Mouse (Mus musculus) c-Kit-positive CD71-positive TER-119-negative erythroid progenitor cells, embryonic 14.5 days (primary cell): Measurements from ENCODE around the gene Creb5.
"Not testable (repeated sequence)": the region's sequence is repeated elsewhere in the genome, so short reads cannot be mapped to it uniquely, and the experiment has no call there.

Experiments
- DNase-seq: peaks from one replicate; pipeline ENCODE4 v3.0.0-alpha.2; 2013; ENCODE audit warnings: low read depth

Gene Creb5

DNA sequence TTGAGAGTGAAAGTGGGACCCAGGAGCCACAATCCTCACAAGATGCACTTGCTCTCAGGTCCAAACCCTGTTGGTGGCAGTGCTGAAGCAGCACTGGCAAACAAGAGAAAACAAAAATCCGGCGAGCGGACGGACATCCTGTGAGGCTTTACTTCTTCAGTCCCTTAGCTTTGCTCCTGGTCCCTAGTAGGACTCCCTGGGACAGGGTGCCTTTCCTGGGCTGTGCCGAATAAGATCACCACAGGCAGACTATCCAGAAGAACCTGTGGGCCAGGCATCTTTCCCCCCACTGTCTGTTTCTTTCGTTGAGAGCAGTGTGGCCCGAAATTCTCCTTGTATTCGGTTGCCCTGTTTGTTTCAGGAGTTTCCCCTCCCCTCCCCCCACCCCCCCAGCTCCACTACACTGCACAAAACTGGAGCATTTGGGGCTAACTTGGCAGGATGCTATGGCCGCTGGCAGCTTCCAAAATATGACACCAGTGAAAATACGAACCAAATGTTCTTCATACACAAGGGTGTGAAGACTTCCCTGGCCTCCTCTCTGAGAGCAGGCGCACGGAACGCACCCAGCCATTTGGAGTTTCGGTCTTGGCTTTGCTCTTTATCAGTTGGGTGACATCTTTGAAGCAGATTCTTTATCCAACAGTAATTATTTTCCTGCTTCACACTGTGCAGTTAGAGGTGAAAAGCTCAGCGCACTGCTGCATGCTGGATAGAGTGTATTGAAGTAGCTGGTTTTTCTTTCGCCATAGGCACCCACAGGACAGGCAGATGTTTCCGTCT lies 32.7 kb downstream of the Creb5 start:
- no peak for DNase-seq

DNA sequence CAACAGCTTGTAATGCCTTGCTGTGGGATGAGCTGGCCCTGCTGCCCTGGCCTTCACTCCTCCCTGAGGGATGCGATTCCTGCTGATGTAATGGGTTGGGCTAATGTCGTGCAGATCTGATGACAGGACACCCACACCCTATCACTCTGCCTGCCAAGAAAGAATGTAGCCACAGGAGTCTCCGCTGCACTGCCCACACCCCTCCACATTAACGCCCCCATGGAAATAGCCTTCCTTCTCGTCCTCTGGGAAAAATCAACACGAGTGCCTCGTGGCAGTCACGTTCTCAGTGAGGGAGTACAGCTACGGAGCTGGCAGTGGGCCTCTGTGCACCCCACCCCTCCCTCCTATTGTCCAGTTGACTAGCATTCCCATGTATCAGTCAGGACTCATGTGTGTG lies 50.3 kb downstream of the Creb5 start:
- DNase-seq: no peak

DNA sequence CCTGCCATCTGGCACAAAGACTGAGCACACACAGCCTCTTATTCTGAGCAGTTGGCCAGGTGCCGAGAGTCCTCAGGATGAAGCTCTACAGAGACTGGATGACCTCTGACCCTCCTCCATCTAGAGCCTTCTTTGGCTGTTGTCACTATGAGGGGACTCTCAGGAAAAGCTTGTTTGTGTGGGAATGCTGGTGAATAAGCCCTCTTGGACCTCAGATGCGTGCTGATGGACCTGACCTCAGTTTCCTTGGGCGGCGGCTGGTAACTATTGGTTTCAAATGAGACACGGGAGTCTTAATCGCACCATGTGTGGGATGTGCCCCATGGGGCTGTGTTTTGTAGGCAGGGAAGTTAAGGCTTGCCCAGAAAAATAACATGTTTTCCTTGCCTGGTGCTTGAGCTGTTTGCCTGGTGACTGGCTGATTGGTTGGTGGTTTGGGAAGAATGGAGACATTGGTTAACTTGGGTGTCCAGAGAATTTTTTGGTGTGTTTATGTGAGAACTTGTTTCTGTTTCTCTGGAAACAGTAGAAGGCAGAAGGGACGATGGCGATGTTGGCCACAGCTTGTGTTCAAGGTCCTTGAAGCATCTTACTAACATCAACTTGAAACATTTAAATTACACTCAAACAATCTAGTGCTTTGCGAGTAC lies 65.4 kb downstream of the Creb5 start:
- no peak for DNase-seq

DNA sequence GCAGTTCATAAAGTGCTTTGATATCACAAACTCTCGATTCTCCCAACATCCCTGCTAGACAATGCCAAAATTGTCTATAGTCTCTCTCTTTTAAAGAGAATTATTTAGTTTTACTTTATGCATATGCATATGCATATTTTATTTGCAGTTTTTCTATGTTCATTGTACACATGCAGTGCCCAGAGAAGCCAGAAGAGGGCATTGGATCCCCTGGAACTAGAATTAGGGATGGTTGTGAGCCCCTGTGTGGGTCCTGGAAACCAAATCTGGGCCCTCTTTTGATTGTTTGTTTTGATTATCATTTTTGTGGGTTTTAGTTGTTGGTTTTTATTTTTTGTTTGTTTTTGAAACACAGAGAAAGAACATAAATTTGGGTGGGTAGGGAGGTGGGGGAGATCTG lies 69.3 kb downstream of the Creb5 start:
- DNase-seq: no peak

DNA sequence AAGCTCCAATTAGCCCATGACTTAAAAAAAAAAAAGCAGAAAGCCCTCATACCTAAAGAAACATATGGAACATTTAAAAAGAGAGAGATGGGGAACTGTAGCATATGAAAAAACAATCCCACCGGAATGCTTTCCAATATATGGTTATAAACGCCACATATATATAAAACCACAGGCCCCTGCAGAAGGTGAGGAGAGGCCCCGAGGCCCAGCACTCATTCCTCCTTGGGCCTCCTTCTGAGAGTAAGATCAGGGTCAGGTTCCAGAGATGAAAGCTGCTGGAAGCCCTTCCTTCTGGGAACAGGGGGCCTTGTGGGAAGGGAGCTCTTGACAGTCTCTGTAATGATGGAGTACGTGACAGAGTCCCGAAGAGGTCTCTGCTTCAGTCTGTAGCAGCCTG lies 76.5 kb downstream of the Creb5 start:
- DNase-seq: no peak

DNA sequence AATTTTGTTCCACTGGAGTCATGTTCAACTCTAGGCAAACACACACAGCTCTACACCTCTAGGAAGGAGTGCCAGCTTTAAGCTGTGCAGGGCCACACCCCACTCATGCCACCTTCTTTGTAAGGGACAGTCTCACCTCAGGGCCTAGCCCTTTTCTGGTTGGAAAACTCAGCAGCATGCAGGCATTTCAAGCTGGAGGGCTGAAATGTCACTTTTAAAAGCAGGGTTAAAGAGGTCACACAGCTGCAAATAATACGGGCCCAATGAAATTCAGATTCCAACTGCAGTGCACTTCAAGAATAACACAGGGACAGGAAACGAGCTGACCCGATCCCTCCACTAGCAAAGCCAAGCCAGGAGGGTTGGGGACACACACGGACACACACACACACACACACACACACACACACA lies 76.9 kb downstream of the Creb5 start:
- DNase-seq: no peak

DNA sequence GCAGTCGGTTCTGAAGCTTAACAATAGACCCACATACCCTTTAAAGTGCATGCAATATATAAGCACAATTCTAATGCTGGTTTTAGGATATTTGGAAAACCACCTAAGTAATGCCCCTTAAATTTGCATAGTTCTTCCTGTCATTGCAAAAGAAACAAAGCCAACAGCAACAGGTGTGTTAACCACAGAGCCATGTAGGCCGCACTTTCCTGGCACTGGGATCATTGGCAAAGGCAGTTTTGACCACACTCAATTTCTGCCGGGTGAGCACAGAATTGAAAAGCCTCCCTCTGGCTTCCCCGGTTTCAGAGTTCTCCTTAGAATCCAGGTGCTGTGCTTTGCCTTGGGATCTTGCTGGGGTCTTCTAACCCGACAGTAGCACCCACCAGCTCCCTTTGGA lies 82.1 kb downstream of the Creb5 start:
- DNase-seq: no peak

DNA sequence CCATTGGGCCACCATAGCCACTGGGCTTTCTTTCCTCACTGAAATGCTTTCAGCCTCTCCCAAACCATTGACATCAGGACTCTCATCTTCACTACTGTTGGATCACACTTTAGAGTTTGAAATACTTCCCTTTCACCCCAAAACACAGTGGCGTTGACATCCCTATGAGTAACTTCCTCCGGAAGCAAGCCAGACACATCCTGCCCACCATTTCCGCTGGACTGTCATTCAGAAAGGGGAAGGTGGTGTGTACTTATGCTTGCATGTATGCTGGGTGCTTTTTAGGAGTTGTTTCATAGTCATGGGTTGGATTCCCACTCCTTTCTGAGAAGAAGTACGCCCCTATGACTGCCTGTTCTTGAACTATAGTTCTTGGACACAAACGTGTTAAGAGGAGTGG lies 82.9 kb downstream of the Creb5 start:
- no peak for DNase-seq

DNA sequence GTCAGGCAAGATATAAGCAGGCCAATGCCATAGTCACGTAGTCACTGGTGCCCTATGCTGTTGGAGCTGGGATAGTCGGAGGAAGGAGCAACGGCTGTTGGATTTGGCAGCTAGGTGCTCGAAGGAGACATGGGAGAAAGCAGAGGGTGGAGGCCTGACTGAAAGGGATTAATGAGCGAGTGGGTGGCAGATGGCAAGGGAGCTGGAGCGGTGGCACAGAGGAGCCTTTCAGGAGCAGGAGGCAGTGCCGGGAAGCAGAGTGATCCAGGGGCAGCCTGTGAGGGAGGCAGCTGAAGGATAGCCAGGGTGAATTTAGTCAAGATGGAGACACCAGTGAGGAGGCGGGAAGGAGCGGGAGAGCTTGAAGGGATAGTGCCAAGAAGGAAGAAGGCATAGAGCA lies 84.9 kb downstream of the Creb5 start:
- DNase-seq: no peak

DNA sequence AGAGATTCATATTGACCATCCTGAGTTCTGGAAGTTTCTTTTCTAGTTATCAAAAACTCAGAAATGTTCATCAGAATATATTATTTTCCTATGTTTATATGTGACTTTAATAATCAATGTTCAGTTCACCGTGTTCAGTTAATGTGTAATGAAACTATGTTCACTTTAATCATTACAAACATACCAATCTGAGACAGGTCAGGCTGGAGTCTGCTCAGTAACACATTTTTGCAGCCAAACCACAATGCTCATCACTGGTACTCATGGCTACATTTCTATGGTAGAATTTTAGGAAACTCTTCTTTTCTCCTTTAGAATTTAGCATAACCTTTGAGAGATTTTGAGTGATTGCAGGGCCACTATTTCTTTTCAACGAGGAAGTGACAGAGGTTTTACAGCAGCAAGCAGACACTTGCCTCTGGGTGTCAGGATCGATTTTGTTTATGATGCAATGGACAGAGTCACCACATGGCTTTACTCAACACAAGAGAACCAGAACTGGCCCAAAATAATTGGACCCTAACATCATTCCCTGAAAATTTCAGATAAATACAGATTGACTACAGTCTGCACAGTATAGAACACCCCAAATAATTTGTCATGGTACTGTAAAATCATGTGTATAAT lies 87.4 kb downstream of the Creb5 start:
- no peak for DNase-seq

DNA sequence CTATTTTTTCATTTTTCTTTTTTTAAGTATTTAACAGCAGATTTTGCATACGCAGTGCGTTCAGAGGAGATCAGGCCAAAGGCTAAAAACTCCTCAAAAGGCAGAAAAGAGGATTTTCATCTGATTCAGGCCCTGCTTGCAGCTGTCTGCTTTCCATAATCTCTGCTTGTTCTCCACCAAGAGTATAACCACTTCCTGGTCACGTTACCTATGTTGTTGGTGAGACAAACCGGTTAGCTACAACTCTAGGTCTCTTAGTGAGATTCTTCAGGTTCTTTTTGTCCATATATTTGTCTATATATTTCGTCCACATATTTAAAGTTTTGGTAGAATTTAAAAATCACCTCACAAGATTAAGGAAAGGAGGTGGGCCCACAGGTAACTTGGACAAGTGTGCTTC lies 102.2 kb downstream of the Creb5 start:
- no peak for DNase-seq

DNA sequence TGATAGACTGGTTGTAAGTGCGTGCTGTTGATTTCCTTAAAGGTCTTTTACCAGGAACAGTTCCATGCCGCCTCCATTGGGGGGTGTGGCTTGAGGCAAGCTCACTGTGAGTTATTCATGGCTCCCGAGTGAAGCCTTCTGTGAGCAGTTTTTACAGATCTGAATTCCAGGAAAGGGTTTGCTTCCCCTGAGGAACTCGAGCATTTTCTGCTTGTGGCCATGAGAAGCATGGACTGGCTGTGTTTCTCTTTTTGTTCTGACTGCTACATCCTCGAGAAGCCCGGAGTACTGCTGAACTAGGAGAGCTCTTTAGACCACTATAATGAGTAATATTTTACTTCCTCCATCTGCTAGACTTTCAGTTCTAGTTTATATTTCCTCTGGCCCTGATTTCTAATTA lies 103.3 kb downstream of the Creb5 start:
- no peak for DNase-seq

DNA sequence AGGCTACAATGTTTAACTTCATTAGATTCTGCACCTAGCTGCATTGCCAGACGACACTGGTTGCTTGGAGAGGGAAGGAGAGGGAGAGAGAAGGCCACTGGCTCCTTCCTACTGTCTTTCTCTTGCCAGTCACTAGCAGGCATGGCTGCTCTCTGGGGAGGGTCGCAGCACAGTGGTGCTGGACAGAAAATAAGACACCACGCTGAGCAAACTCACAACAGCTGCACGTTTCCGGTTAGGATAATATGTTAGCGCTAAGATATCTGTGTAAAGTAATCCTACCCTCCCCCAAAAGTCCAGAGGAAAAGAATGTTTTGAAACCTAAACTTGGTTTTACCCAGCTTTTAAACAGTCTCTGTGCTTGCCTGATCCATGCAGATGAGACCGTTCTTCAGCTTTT lies 107.0 kb downstream of the Creb5 start:
- DNase-seq: no peak

DNA sequence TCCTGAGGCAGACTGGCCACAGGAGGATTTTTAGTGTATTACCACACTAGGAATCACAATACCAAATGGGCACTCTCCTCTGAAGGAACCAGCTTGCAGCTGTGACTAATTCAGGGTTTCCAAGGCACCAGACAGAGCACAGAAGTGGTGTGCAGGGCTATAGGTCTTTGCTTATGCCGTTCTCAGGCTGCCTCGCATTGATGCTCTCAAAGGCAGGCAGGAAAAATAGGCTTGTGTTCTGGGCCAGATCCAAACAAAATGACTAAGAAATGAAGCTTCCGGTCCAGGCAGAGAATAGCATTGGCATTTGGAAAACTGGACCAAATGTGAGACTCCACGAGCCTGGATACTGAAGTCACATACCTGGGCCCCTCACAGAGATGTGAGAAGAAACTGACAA lies 108.1 kb downstream of the Creb5 start:
- no peak for DNase-seq

DNA sequence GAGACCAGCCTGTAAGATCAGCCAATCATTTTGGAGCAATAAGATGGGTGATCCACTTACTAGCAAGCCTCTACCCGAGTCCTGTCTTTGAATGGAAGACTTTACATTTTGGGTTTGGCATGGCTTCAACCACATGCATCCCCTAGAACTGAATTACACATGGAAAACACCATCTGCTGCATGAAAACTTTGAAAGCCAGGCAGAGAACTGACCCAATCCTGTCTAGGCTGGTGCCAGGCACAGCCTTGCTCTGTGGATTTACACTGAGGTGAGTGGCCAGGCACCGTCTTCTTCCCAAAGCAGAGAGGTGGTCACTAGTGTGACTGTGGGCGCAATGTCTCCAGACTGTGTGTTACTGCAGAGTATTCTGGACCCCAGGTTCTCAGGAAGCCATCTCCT lies 109.4 kb downstream of the Creb5 start:
- no peak for DNase-seq

DNA sequence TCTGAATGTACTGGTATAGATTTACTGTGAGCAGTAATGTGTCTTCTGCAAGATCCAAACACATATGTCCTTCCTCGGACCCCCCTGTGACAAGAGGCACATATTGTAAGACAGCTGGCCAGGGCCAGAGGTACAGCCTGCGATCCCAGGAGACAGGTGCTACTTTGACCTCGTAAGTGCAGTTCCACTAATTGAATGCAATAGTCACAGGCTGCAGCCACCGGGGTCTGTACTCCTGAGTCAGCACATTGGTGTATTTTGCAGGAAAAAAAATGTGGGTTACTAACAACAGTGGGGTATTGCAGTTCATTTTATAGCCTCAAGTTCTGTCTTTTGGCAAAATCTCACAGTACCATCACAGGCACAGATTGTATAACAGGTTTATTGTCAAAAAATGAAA lies 110.7 kb downstream of the Creb5 start:
- no peak for DNase-seq

DNA sequence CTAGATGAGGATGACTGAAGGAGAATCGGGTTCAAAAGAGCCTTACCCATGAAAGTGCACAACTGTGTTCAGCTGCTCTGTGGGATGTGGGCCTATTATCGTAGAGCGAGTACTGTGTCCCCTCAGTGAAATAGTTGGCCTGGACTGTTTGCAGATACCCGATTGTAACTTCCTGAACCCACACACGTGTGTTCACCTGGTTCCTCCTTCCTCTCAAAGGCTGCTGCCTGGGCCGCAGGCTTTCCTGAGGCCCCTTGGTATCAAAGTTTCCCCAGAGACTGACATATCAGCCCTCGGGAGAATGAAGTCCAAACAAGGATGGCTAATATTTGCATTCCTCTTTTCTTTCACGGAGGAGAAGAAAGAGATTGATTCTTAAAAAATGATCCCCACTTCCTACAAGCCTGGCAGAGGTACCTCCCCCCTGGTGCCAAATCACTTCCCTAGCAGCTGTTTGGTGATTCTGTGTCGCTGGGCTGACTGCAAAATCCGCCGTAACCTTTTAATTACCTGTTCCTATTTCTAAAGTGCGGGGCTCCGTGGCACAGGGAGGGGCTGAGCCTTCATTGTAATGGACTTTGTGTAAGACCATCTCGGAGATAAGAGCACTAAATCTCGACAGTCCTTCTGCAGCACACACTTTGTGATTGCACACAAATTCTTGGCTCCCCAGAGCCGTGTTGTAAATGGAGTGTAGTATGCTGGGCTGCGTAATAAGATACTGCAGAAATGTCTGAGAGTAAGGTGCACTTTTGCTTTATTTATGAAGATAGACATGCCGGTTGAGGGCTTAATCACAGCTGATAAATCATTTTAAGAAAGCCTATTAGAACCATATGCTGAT lies 111.4 kb downstream of the Creb5 start:
- DNase-seq: no peak

DNA sequence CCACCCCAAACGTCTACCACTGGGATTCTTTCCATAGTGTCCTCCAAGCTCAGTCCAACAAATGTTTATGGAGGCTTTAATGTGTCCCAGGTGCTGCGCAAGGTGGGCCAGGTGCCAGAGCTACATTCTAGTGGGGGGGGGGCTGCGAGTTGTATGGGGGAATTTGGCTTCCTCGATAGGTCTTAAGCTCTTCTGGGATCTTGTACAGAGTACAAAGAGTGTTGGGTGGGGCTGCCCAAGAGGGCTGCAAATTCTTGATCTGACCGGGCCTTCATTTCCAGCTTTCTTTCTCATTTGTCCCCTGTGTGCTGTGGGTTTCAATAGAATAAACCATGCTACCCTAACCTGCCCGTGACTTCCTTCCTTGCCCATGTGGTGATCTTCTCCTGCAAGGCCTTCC lies 114.3 kb downstream of the Creb5 start:
- no peak for DNase-seq

DNA sequence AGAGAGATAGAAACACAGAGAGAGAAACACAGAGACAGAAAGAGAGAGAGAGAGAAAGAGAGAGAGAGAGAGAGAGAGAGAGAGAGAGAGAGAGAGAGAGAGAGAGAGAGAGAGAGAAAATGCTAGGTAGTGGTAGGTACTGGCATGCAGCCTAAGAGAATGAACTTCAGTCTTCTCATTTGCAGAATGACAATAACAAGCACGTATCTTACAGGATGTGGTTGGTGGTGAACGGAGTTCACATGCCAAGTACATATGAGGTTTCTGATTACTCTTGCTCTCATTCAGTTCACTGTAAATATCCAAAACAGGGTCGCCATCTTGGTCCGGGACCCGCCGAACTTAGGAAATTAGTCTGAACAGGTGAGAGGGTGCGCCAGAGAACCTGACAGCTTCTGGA lies 115.5 kb downstream of the Creb5 start:
- not testable (repeated sequence) for DNase-seq

DNA sequence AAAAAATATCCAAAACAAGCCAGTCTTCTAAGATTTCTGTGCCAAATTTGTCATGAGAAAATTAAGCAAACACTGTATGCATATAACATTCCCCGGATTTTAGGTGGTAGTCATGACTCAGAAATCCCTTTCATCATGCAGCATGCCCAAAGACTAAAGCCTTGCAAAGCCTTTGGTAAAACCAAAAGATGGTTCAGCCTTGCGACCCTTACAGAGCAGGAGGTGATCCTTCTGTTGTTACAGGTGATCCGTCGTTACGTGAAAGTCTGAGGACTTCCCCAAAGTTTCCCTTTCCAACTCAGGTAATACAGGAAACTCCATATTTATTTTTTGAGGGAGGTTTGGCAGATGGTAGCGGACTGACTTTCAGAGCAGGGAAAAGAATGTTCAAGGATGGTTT lies 122.1 kb downstream of the Creb5 start:
- DNase-seq: no peak

DNA sequence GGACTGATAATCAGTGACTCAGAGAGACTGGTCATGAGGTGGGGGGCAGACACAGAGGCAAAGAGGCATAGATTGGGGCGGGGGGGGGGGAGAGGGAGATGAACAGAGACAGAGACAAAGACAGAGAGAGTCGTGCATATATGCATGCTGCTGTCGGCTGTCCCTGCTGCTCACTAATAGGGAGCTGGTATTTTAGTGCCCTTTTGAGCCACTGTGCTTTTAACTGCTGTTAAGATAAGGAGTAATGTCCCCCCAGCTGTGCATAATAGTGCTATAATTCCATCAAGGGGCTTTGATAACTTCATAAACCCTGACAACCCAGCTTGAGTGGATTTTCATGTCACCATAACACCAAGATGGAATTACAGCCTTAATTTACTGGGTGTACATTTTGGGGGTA lies 134.3 kb downstream of the Creb5 start:
- no peak for DNase-seq

DNA sequence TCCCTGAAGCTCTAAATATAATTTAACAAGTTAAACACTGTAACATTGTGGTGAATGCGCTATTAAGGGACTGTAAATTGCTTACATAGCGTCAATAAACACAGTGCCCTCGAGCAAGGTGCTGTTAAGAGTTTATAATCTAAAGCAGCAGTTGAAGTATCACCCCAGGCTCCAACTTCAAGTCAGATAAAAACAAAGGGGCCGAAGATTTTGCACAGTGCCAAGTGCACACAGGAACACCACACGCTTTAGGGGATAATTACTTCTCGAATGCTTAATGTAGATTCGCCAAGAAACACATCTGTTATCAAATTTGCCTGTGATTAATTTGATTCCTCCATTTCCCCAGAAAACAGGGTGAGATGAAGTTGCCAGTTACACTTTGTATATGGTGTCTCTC lies 142.3 kb downstream of the Creb5 start:
- DNase-seq: no peak

DNA sequence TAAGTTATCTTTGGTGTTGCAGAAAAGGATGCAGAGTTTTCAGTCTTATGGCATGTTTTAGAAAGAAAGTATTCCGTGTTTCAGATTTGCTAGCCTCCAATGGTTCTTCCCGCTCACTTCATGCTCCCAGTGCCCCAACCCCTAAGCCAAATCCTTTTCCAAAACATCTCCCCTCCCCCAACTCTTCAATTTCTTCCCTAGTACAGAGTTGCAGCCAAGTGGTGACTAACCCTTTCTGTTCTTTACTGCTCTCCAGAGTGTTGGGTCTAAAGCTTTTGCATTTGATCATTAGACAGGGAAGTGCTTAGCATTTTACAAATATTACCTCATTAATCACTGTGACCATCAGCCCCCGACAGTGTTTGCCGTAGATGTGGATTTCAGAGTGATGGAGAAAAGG lies 142.8 kb downstream of the Creb5 start:
- DNase-seq: no peak
